Mouse (Mus musculus) stomach, postnatal 0 days (tissue): ENCODE data around the gene Myo7a.

Source experiments
- CTCF ChIP-seq: IDR thresholded peaks from 2 replicates; pipeline ENCODE4 v1.5.1; 2016; ENCODE audit warnings: antibody characterized with exemption, low read depth, mild to moderate bottlenecking, moderate library complexity
- EP300 ChIP-seq: optimal IDR thresholded peaks from 2 replicates; pipeline ENCODE3; 2016; ENCODE audit warnings: antibody characterized with exemption

GRCm38 (mm10) chr7:98119961-98120232 is 573 bp upstream of the Myo7a start:
- TF ChIP-seq CTCF (no peak), EP300 (no peak)
